Mouse (Mus musculus) spleen, adult 2 months (tissue): ENCODE results near the gene Olfr279. TPM values are rescaled to one million over a fixed set of nuclear protein-coding genes. Genes with fewer than 3 reads are reported as not detected.

Experiments
- DNase-seq, 2 experiments: peaks; one replicate each; pipeline versions ENCODE4 v3.0.0 to v3.0.0-alpha.2; 2012 to 2021; ENCODE audit warnings: low spot score in 2 of 2, low read depth in 1 of 2
- H3K27ac ChIP-seq: fragments of 200-500 bp; 2 replicates; pipeline ENCODE4 v1.5.1; 2012; ENCODE audit warnings: low read length, inconsistent platforms; ENCODE audit not compliant: insufficient read depth
- H3K27me3 ChIP-seq: fragments of 200-500 bp; 2 replicates; pipeline ENCODE4 v1.6.1; 2012; ENCODE audit warnings: mild to moderate bottlenecking, moderate library complexity, low read length, inconsistent platforms; ENCODE audit not compliant: control insufficient read depth, insufficient read depth
- H3K36me3 ChIP-seq: fragments of 200-500 bp; 2 replicates; pipeline ENCODE4 v1.6.1; 2012; ENCODE audit warnings: mild to moderate bottlenecking, low read length, inconsistent platforms; ENCODE audit not compliant: control insufficient read depth, insufficient read depth
- H3K4me1 ChIP-seq: fragments of 200-500 bp; 2 replicates; pipeline ENCODE4 v1.6.1; 2011; ENCODE audit warnings: inconsistent platforms; ENCODE audit not compliant: control insufficient read depth, insufficient read depth, insufficient read length
- H3K4me3 ChIP-seq: fragments of 200-500 bp; 2 replicates; pipeline ENCODE4 v1.5.1; 2011; ENCODE audit warnings: mild to moderate bottlenecking, inconsistent platforms; ENCODE audit not compliant: insufficient read depth, insufficient read length; ENCODE audit errors: extremely low read depth
- CTCF ChIP-seq: fragments of 200-500 bp; IDR thresholded peaks from 2 replicates; pipeline ENCODE4 v1.5.1; 2011; ENCODE audit warnings: mild to moderate bottlenecking, inconsistent platforms; ENCODE audit not compliant: insufficient read depth, insufficient read length, insufficient replicate concordance; ENCODE audit errors: extremely low read depth
- POLR2A ChIP-seq: fragments of 200-500 bp; IDR thresholded peaks from 2 replicates; pipeline ENCODE4 v1.6.1; 2011; ENCODE audit warnings: low read depth, low read length, inconsistent platforms
- WGBS: fragments of 180-500 bp; shearing (Covaris S2); methylation state at CpG from one replicate; pipeline ENCODE4 v1.1.7; 2018; 5-methylcytosine and 5-hydroxymethylcytosine counted together
- polyA plus RNA-seq: library from polyadenylated mRNA; depleted of rRNA; stranded (reverse); fragments of >200 nt; gene quantifications from 2 replicates; pipeline ENCODE4 v1.2.3, GENCODE M21; 2012; rRNA removed

The Olfr279 gene
- not detected in 2 replicates for polyA plus RNA-seq

- H3K4me1 ChIP-seq = no peaks in the 10 kb centered on the region
- TF ChIP-seq POLR2A (no peak), CTCF (no peak)
- H3K36me3 ChIP-seq = no peaks in the 10 kb centered on the region
- no peak within 1 kb of the TSS for H3K27ac ChIP-seq
- 80% methylated on average over 4 of the region's 4 CpGs for WGBS
- H3K27me3 ChIP-seq = no peaks in the 10 kb centered on the region
- DNase-seq = no peak
- H3K4me3 ChIP-seq = no peak within 1 kb of the TSS
These were observed at the start of gene Olfr279 for GRCm38 (mm10) chr15:98492102-98492501. TSS of gene Olfr279 (plus strand) at chr15:98492402.

- Histone ChIP-seq H3K27ac (no peak overlapping the region), H3K36me3 (no peaks in the 10 kb centered on the region), H3K4me3 (no peak overlapping the region), H3K4me1 (no peaks in the 10 kb centered on the region), H3K27me3 (no peaks in the 10 kb centered on the region)
- TF ChIP-seq CTCF (no peak), POLR2A (no peak)
- WGBS = 83% methylated on average over 3 of the region's 3 CpGs
- no peak for DNase-seq
These were observed 47.6 kb upstream of the Olfr279 start for GRCm38 (mm10) chr15:98444561-98444960.

GRCm38 (mm10) chr15:98448521-98448920, 43.7 kb upstream of the Olfr279 start:
- WGBS = 66% methylated on average over 4 of the region's 4 CpGs
- no peaks in the 10 kb centered on the region for H3K27me3 ChIP-seq
- no peak for DNase-seq
- no peaks in the 10 kb centered on the region for H3K36me3 ChIP-seq
- no peak overlapping the region for H3K4me3 ChIP-seq
- H3K27ac ChIP-seq = no peak overlapping the region
- no peaks in the 10 kb centered on the region for H3K4me1 ChIP-seq
- TF ChIP-seq POLR2A (no peak), CTCF (no peak)

GRCm38 (mm10) chr15:98452288-98452687, 39.9 kb upstream of the Olfr279 start, which contains the start of gene Olfr281:
TSS of gene Olfr281 (plus strand) at chr15:98452588.
- Histone ChIP-seq H3K27me3 (no peaks in the 10 kb centered on the region), H3K36me3 (no peaks in the 10 kb centered on the region), H3K4me1 (no peaks in the 10 kb centered on the region), H3K27ac (no peak within 1 kb of the TSS), H3K4me3 (no peak within 1 kb of the TSS)
- DNase-seq = no peak
- 89% methylated on average over 7 of the region's 7 CpGs for WGBS
- TF ChIP-seq POLR2A = no peak
- TF ChIP-seq CTCF = no peak

- TF ChIP-seq CTCF (no peak), POLR2A (no peak)
- Histone ChIP-seq H3K36me3 (no peaks in the 10 kb centered on the region), H3K4me1 (no peaks in the 10 kb centered on the region), H3K27me3 (no peaks in the 10 kb centered on the region), H3K4me3 (no peak within 1 kb of the TSS), H3K27ac (no peak within 1 kb of the TSS)
- no peak for DNase-seq
- WGBS = 92% methylated on average over 4 of the region's 4 CpGs
These were observed 22.6 kb upstream of the Olfr279 start, which contains the start of gene OR5BS1P for GRCm38 (mm10) chr15:98469596-98469995. TSS of gene OR5BS1P (plus strand) at chr15:98469896.

- H3K4me3 ChIP-seq = no peak overlapping the region
- H3K36me3 ChIP-seq = no peaks in the 10 kb centered on the region
- DNase-seq = no peak
- H3K27ac ChIP-seq = no peak overlapping the region
- H3K4me1 ChIP-seq = no peaks in the 10 kb centered on the region
- WGBS = 90% methylated on average over 13 of the region's 13 CpGs
- TF ChIP-seq POLR2A (no peak), CTCF (no peak)
- H3K27me3 ChIP-seq = no peaks in the 10 kb centered on the region
These were observed 20.7 kb upstream of the Olfr279 start for GRCm38 (mm10) chr15:98471539-98471938.

GRCm38 (mm10) chr15:98474958-98475357, 17.2 kb upstream of the Olfr279 start:
- no peak overlapping the region for H3K27ac ChIP-seq
- H3K27me3 ChIP-seq = no peaks in the 10 kb centered on the region
- WGBS = 78% methylated on average over 10 of the region's 10 CpGs
- no peak for TF ChIP-seq POLR2A
- TF ChIP-seq CTCF = no peak
- H3K36me3 ChIP-seq = no peaks in the 10 kb centered on the region
- DNase-seq = no peak
- H3K4me3 ChIP-seq = no peak overlapping the region
- H3K4me1 ChIP-seq = no peaks in the 10 kb centered on the region; the same call in 1 of the 2 replicates
